Mouse (Mus musculus) myocyte (in vitro differentiated cells): Measurements from ENCODE around the gene Col4a2. TPM values are rescaled to one million over a fixed set of nuclear protein-coding genes. Genes with fewer than 3 reads are reported as not detected.
"Not testable (repeated sequence)": the region's sequence is repeated elsewhere in the genome, so short reads cannot be mapped to it uniquely, and the experiment has no call there.

ENCODE experiments used
- H3K27me3 ChIP-seq: one replicate; pipeline ENCODE4 v1.6.1; 2011; ENCODE audit not compliant: control insufficient read depth, insufficient read depth, insufficient read length
- H3K36me3 ChIP-seq: one replicate; pipeline ENCODE4 v1.6.1; 2011; ENCODE audit not compliant: control insufficient read depth, insufficient read depth
- H3K4me2 ChIP-seq: one replicate; pipeline ENCODE4 v1.6.1; 2011; ENCODE audit warnings: low read depth, control low read depth
- H3K4me3 ChIP-seq: one replicate; pipeline ENCODE4 v1.5.1; 2011; ENCODE audit warnings: mild to moderate bottlenecking, control low read depth, moderate library complexity
- H3K79me2 ChIP-seq: one replicate; pipeline ENCODE4 v1.6.1; 2011; ENCODE audit not compliant: control insufficient read depth, insufficient read depth
- H3ac ChIP-seq: one replicate; pipeline ENCODE4 v1.6.1; 2011; ENCODE audit not compliant: control insufficient read depth, insufficient read length
- CEBPB ChIP-seq: IDR thresholded peaks from 2 replicates; pipeline ENCODE4 v1.6.1; 2011; ENCODE audit warnings: mild to moderate bottlenecking, moderate library complexity; ENCODE audit not compliant: poor library complexity, insufficient read depth, severe bottlenecking
- E2F4 ChIP-seq: IDR thresholded peaks from one replicate; pipeline ENCODE4 v1.6.1; 2011; ENCODE audit warnings: mild to moderate bottlenecking, control low read depth, moderate library complexity; ENCODE audit not compliant: insufficient read depth
- MAX ChIP-seq: IDR thresholded peaks from one replicate; pipeline ENCODE4 v1.6.1; 2011; ENCODE audit warnings: low read depth, mild to moderate bottlenecking, control low read depth
- MYOD1 ChIP-seq, 3 experiments: IDR thresholded peaks; one replicate each; pipeline ENCODE4 v1.6.1; 2011; ENCODE audit warnings: control low read depth in 2 of 3, low read depth in 2 of 3, mild to moderate bottlenecking in 2 of 3, moderate library complexity in 1 of 3; ENCODE audit not compliant: insufficient read length in 2 of 3, control insufficient read depth in 1 of 3
- MYOG ChIP-seq, 3 experiments: IDR thresholded peaks; one replicate each; pipeline ENCODE4 v1.6.1; 2011; ENCODE audit warnings: control low read depth in 2 of 3, low read depth in 2 of 3, mild to moderate bottlenecking in 2 of 3; ENCODE audit not compliant: insufficient read length in 2 of 3, control insufficient read depth in 1 of 3, insufficient read depth in 1 of 3
- POLR2A ChIP-seq: IDR thresholded peaks from one replicate; pipeline ENCODE4 v1.6.1; 2011; ENCODE audit warnings: low read depth, mild to moderate bottlenecking, control low read depth, moderate library complexity; ENCODE audit not compliant: insufficient read length
- POLR2AphosphoS2 ChIP-seq: IDR thresholded peaks from one replicate; pipeline ENCODE4 v1.6.1; 2011; ENCODE audit warnings: low read depth, control low read depth; ENCODE audit not compliant: insufficient read length
- REST ChIP-seq: IDR thresholded peaks from one replicate; pipeline ENCODE4 v1.6.1; 2011; ENCODE audit warnings: mild to moderate bottlenecking, control low read depth, moderate library complexity; ENCODE audit not compliant: insufficient read depth, insufficient read length
- SRF ChIP-seq: IDR thresholded peaks from one replicate; pipeline ENCODE4 v1.6.1; 2011; ENCODE audit warnings: low read depth; ENCODE audit not compliant: control insufficient read depth, insufficient read length
- TCF12 ChIP-seq: IDR thresholded peaks from one replicate; pipeline ENCODE4 v1.6.1; 2011; ENCODE audit warnings: mild to moderate bottlenecking, control low read depth; ENCODE audit not compliant: poor library complexity, insufficient read depth, severe bottlenecking
- TCF3 ChIP-seq: IDR thresholded peaks from one replicate; pipeline ENCODE4 v1.6.1; 2011; ENCODE audit warnings: low read depth, control low read depth; ENCODE audit not compliant: insufficient read length
- USF1 ChIP-seq: IDR thresholded peaks from one replicate; pipeline ENCODE4 v1.6.1; 2011; ENCODE audit warnings: low read depth, mild to moderate bottlenecking, control low read depth, moderate library complexity
- polyA plus RNA-seq: library from polyadenylated mRNA; unstranded; fragments of >200 nt; fragmentation: generic; extraction: Trizol; gene quantifications from one replicate; pipeline ENCODE4 v1.2.1, GENCODE M21; 2012; ENCODE audit warnings: missing spikeins

Col4a2 gene
- polyA plus RNA-seq, 1 experiment, result 47.3 TPM

DNA sequence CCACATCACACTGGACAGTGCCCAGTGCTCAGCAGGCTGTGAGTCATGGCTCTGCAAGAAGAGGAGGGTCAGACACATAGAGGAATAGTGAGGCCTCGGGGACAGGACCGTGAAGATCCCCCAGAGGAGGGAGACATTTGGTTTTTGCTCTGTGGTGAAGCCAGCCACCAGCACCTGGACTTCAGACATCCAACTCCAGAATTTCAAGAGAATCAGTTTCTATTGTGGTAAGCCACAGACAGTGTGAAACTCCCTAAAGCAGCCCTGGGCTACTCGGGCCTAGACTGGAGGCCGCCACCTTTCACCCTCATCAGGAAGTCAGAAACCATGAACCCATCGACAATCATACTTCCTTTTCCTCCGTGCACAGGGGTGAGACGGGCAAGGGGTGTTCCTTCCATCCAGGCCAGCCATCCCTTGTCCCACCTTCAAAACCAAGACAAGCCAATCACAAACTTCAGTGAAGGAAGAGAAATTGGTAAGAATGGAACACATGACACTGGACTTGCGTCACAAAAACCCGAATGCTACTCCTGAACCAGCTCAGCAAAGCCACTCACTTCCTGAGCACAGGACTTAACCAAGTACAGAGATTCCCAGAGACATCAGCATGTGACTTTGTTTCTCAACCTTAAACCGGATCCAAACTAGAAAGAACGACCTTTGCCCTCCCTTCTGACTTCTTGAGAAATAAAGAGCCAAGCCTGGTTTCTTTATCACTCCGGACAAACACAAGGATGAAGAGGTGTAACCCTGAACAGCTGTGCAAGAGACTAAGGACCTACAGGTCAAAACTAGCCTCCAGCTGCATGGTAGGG is 151.5 kb downstream of the Col4a2 start:
- Histone ChIP-seq H3K79me2 (no peaks in the 10 kb centered on the region), H3K4me3 (no peak overlapping the region), H3K27me3 (no peaks in the 10 kb centered on the region), H3K4me2 (peak overlapping the region; percentile 47), H3K36me3 (no peaks in the 10 kb centered on the region), H3ac (no peak overlapping the region)
- TF ChIP-seq USF1 (no peak), CEBPB (no peak), REST (no peak), MYOG (IDR thresholded peaks at IDR 0.05; ENCODE audit: control insufficient read depth in 1 of 3, insufficient read depth in 1 of 3, insufficient read length in 2 of 3, low read depth in 2 of 3) (no peak), TCF12 (no peak), POLR2A (no peak), MAX (no peak), E2F4 (no peak)

DNA sequence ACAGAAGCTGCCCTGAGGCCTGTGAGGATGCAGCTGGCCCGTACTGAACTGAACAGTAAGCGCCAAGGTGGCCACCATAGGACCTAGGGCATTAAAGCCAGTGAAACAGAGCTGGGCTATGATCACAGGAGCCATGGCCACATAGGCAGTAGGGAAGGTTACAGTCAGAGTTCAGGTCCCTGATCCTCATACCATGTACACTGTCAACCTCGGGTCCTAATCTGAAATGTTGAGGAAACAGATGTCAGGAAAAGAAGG is 152.0 kb downstream of the Col4a2 start:
- Histone ChIP-seq H3K27me3 (no peaks in the 10 kb centered on the region), H3ac (no peak overlapping the region), H3K4me3 (no peak overlapping the region), H3K4me2 (no peak overlapping the region), H3K36me3 (no peaks in the 10 kb centered on the region), H3K79me2 (no peaks in the 10 kb centered on the region)
- TF ChIP-seq MYOD1 (IDR thresholded peaks at IDR 0.05; ENCODE audit: control insufficient read depth in 1 of 3, insufficient read length in 2 of 3, low read depth in 2 of 3), result no peak
- TF ChIP-seq TCF12, result no peak
- TF ChIP-seq MAX, result no peak
- no peak for TF ChIP-seq TCF3
- no peak for TF ChIP-seq E2F4
- no peak for TF ChIP-seq REST
- no peak for TF ChIP-seq USF1
- TF ChIP-seq SRF, result no peak
- TF ChIP-seq MYOG (IDR thresholded peaks at IDR 0.05; ENCODE audit: control insufficient read depth in 1 of 3, insufficient read depth in 1 of 3, insufficient read length in 2 of 3, low read depth in 2 of 3), result no peak
- TF ChIP-seq POLR2AphosphoS2, result no peak
- no peak for TF ChIP-seq CEBPB
- no peak for TF ChIP-seq POLR2A

DNA sequence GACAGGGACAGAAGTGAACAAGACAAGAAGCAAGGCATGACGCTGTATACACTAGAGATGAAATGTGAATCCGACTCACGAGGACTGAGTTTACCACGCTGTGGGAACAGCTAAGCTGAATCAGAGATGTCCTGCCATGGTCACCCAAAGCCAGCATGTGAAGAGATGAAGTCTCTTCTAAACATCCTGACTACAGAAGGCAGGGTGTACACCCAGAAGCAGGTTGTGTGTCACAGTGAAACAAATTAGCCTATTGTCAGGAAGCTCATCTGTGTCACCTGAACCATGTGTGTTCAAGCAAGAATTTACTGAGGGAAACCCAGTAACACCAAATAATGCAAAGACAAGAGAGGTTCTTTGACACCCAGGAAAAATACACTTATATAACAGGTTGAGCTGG is 153.0 kb downstream of the Col4a2 start:
- TF ChIP-seq E2F4 (no peak), MYOG (IDR thresholded peaks at IDR 0.05; ENCODE audit: control insufficient read depth in 1 of 3, insufficient read depth in 1 of 3, insufficient read length in 2 of 3, low read depth in 2 of 3) (no peak), CEBPB (no peak), MYOD1 (IDR thresholded peaks at IDR 0.05; ENCODE audit: control insufficient read depth in 1 of 3, insufficient read length in 2 of 3, low read depth in 2 of 3) (no peak)

DNA sequence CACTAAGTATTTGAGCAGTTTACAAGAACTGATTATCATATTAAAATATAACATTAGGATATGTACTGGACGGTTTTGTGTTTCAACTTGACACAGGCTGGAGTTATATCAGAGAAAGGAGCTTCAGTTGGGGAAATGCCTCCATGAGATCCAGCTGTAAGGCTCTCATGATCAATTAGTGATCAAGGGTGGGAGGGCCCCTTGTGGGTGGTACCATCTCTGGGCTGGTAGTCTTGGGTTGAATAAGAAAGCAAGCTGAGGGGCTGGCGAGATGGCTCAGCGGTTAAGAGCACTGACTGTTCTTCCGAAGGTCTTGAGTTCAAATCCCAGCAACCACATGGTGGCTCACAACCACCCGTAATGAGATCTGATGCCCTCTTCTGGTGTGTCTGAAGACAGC is 153.9 kb downstream of the Col4a2 start:
- H3ac ChIP-seq, H3K36me3 ChIP-seq, H3K4me3 ChIP-seq: not testable (repeated sequence)

More for the DNA sequence above, 153.0 kb downstream of the Col4a2 start:
- Histone ChIP-seq H3K27me3 (no peaks in the 10 kb centered on the region), H3K4me3 (no peak overlapping the region), H3ac (no peak overlapping the region), H3K36me3 (no peaks in the 10 kb centered on the region), H3K79me2 (no peaks in the 10 kb centered on the region), H3K4me2 (no peak overlapping the region)

DNA sequence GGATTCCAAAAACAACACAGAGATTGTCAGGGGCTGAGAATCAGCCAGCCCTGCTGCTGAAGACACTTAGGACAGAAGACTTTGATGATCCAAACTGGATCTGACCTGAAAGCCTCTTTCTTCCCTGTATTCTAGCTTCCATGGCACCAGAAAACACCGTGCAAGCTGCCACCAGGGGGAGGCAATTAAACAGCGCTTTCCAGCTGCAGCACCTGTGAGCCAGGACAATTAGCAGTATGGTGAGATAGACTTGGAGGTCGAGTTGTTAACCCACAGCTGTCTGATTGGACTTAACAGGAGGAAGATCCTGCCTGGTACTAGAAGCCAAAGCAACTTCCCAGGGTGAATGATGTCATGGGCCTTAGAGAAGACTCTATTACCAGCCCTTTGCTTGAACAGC is 156.5 kb downstream of the Col4a2 start:
- Histone ChIP-seq H3K27me3 (no peaks in the 10 kb centered on the region), H3ac (no peak overlapping the region), H3K79me2 (no peaks in the 10 kb centered on the region), H3K36me3 (no peaks in the 10 kb centered on the region), H3K4me2 (no peak overlapping the region), H3K4me3 (no peak overlapping the region)
- TF ChIP-seq TCF12, result no peak
- TF ChIP-seq E2F4, result no peak
- TF ChIP-seq REST, result no peak
- no peak for TF ChIP-seq POLR2AphosphoS2
- no peak for TF ChIP-seq USF1
- TF ChIP-seq POLR2A, result no peak
- TF ChIP-seq MAX, result no peak
- no peak for TF ChIP-seq TCF3
- no peak for TF ChIP-seq MYOD1 (IDR thresholded peaks at IDR 0.05; ENCODE audit: control insufficient read depth in 1 of 3, insufficient read length in 2 of 3, low read depth in 2 of 3)
- TF ChIP-seq MYOG (IDR thresholded peaks at IDR 0.05; ENCODE audit: control insufficient read depth in 1 of 3, insufficient read depth in 1 of 3, insufficient read length in 2 of 3, low read depth in 2 of 3), result no peak
- no peak for TF ChIP-seq SRF
- TF ChIP-seq CEBPB, result no peak

More for the DNA sequence above, 153.9 kb downstream of the Col4a2 start:
- H3K79me2 ChIP-seq, H3K4me2 ChIP-seq, H3K27me3 ChIP-seq: not testable (repeated sequence)
